Mouse (Mus musculus) ES-Bruce4 (cell line): ENCODE data around the gene Chchd6. TPM values are rescaled to one million over a fixed set of nuclear protein-coding genes. Genes with fewer than 3 reads are reported as not detected.

Experiments
- H3K27ac ChIP-seq: 2 replicates; pipeline ENCODE4 v1.5.1; 2012; ENCODE audit warnings: low read length, inconsistent platforms; ENCODE audit not compliant: insufficient read depth
- H3K27me3 ChIP-seq: 2 replicates; pipeline ENCODE4 v1.6.1; 2012; ENCODE audit warnings: mild to moderate bottlenecking, low read length, inconsistent platforms; ENCODE audit not compliant: control insufficient read depth, poor library complexity, insufficient read depth, severe bottlenecking
- H3K36me3 ChIP-seq: 2 replicates; pipeline ENCODE4 v1.6.1; 2012; ENCODE audit warnings: inconsistent platforms, mild to moderate bottlenecking, low read length, moderate library complexity; ENCODE audit not compliant: control insufficient read depth, poor library complexity, insufficient read depth, severe bottlenecking
- H3K4me1 ChIP-seq: one replicate; pipeline ENCODE4 v1.8.1; 2011; ENCODE audit warnings: low read length; ENCODE audit not compliant: control insufficient read depth, insufficient read depth
- H3K4me3 ChIP-seq: 2 replicates; pipeline ENCODE4 v1.5.1; 2011; ENCODE audit warnings: low read depth, mild to moderate bottlenecking, low read length
- H3K9ac ChIP-seq: 2 replicates; pipeline ENCODE4 v1.6.1; 2012; ENCODE audit warnings: low read depth, mild to moderate bottlenecking, inconsistent platforms; ENCODE audit not compliant: poor library complexity, severe bottlenecking
- H3K9me3 ChIP-seq: replicated peaks from 2 replicates; pipeline ENCODE4 v1.6.1; 2012; ENCODE audit warnings: mild to moderate bottlenecking, low read length, inconsistent platforms; ENCODE audit not compliant: control insufficient read depth, poor library complexity, insufficient read depth, severe bottlenecking
- CTCF ChIP-seq: IDR thresholded peaks from one replicate; pipeline ENCODE4 v1.8.1; 2011; ENCODE audit warnings: low read depth, low read length
- EP300 ChIP-seq: IDR thresholded peaks from 2 replicates; pipeline ENCODE4 v1.6.1; 2011; ENCODE audit warnings: low read depth, low read length; ENCODE audit not compliant: insufficient read depth
- POLR2A ChIP-seq: IDR thresholded peaks from one replicate; pipeline ENCODE4 v1.8.1; 2011; ENCODE audit warnings: low read length; ENCODE audit not compliant: insufficient read depth
- polyA plus RNA-seq: library from polyadenylated mRNA; stranded (reverse); fragments of >200 nt; gene quantifications from 2 replicates; pipeline ENCODE4 v1.2.4, GENCODE M21; 2011; ENCODE audit warnings: low read depth; ENCODE audit not compliant: missing spikeins, insufficient read depth, insufficient read length

Chchd6 gene
- polyA plus RNA-seq, 1 experiment, result 10.1 TPM

GRCm38 (mm10) chr6:89339447-89339846 is 256.0 kb downstream of the Chchd6 start:
- Histone ChIP-seq H3K4me3 (no peak overlapping the region), H3K4me1 (no peaks in the 10 kb centered on the region), H3K36me3 (peaks cover 32% of the 10 kb centered on the region), H3K27ac (no peak overlapping the region), H3K9me3 (no peaks in the 10 kb centered on the region), H3K27me3 (no peaks in the 10 kb centered on the region), H3K9ac (no peak overlapping the region)
- TF ChIP-seq CTCF (no peak), POLR2A (no peak), EP300 (no peak)

- no peak overlapping the region for H3K9ac ChIP-seq
- no peak for TF ChIP-seq POLR2A
- no peak for TF ChIP-seq EP300
- no peak for TF ChIP-seq CTCF
- H3K36me3 ChIP-seq, result peaks cover 36% of the 10 kb centered on the region
- no peak overlapping the region for H3K4me3 ChIP-seq
- H3K27ac ChIP-seq, result no peak overlapping the region
- H3K9me3 ChIP-seq, result no peaks in the 10 kb centered on the region
- H3K4me1 ChIP-seq, result no peaks in the 10 kb centered on the region
- H3K27me3 ChIP-seq, result no peaks in the 10 kb centered on the region
These were observed 256.7 kb downstream of the Chchd6 start for GRCm38 (mm10) chr6:89338733-89339132.

GRCm38 (mm10) chr6:89337574-89337973 is 257.9 kb downstream of the Chchd6 start:
- Histone ChIP-seq H3K4me1 (no peaks in the 10 kb centered on the region), H3K36me3 (peaks cover 37% of the 10 kb centered on the region), H3K27ac (no peak overlapping the region), H3K9me3 (no peaks in the 10 kb centered on the region), H3K4me3 (no peak overlapping the region), H3K27me3 (no peaks in the 10 kb centered on the region), H3K9ac (no peak overlapping the region)
- TF ChIP-seq CTCF, result no peak
- no peak for TF ChIP-seq POLR2A

GRCm38 (mm10) chr6:89333964-89334702 is 261.3 kb downstream of the Chchd6 start:
- Histone ChIP-seq H3K9me3 (no peaks in the 10 kb centered on the region), H3K4me3 (no peak overlapping the region), H3K27me3 (no peaks in the 10 kb centered on the region), H3K36me3 (peaks cover 46% of the 10 kb centered on the region), H3K27ac (no peak overlapping the region), H3K4me1 (no peaks in the 10 kb centered on the region), H3K9ac (no peak overlapping the region)
- TF ChIP-seq EP300, result no peak
- no peak for TF ChIP-seq CTCF

Other genes starting within 250 kb of the Chchd6 start
- 106 and 130 TPM in 2 replicates for gene Plxna1, start 233.0 kb downstream of the Chchd6 start, polyA plus RNA-seq
- 2.4 and 3.0 TPM in 2 replicates for gene Txnrd3, start 48.3 kb upstream of the Chchd6 start, polyA plus RNA-seq
- gene Vmn1r40, start 111.9 kb upstream of the Chchd6 start, polyA plus RNA-seq, result not detected in 2 replicates
- gene Vmn1r41, start 145.1 kb upstream of the Chchd6 start, polyA plus RNA-seq, result not detected in 2 replicates